Mouse (Mus musculus) neutrophil, adult 83 days (primary cell): Measurements from ENCODE around the gene Mettl2. TPM values are rescaled to one million over a fixed set of nuclear protein-coding genes. Genes with fewer than 3 reads are reported as not detected.

Source experiments
- total RNA-seq, 2 experiments: library from RNA; stranded (reverse); gene quantifications; one replicate each; pipeline ENCODE4 v1.2.4; 2023

The Mettl2 gene
- 1 to 10 TPM; 8.1 to 8.5 TPM for total RNA-seq

DNA sequence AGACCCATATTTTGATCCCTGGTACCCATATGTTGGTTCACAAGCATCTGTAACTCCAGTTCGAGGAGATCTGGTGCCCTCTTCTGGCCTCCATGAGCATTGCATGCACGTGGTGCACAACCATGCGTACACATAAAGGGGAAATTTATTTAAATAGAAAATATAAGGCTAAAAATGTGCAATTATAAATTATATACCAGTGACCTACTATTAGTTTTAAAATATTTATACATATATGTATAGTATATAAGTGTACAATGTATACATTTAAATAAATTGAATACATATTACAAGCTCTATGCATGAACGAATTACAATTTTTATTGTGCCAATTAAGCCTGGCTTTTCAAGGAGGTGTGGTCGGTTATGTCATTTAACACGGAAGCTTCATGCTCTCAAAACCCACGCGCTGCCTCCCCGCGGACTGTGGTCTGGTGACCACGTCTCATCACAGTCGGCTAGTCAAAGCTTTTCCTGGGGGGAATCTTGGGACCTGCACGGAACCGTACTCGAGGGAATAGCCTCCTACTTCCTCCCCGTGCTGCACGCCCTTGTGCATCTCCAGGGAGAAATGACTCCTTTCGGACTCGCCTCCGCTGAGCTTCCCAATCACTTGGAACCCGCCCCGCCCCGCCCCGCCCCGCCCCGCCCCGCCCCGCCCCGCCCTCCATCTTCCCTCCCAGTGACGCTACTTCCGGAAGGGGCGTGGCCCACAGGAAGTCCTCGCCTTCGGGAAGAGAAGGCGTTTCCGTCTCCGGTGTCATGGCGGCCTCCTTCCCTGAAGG, at the start of gene Mettl2:
Mettl2 (plus strand) TSS at position 691 of the 785 bp plus-strand sequence.

DNA sequence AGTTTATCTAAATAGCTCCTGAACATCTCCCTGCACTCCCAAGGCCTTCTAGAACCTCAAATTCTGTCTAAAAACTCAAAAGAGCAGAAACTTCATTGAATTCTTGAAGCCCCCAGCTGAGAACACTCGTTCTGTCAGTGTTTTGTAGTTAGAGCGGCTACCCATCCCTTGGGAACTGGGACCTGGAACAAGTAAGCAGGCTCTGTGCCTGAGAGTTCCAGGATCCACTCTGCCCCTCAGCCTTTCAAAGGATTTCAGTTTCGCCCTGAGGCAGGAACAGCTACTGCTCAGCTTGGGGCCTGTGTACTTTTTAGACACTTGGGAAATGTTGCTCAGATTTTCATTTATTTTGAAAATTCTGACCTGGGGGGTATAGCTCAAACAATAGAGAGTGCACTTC, 20.4 kb downstream of the Mettl2 start, which contains the start of gene Gm10842:
Gm10842 (plus strand) TSS at position 301 of the 400 bp plus-strand sequence.

DNA sequence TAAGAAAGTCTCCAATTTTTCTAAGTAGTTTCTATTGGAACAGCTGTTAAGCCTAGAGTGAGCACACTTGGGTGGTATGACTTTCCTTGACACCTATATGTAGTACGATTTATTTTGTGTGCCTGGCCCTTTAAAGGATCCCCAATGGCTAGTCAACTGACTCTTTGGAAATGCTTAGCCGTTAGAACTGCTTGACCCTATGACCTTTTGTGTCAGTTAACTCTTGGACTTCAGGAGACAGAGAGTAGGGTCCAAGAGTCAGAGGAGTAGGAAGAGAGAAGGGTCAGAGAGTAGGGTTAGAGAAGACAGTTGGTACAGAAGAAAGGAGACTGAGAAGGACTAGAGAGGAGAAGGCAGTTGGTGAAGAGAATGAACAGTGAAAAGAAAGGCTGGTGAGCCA, 52.3 kb downstream of the Mettl2 start, which contains the start of gene Tlk2:
Tlk2 (plus strand) TSS at position 292 of the 400 bp plus-strand sequence.

Other genes with a start within 250 kb of the Mettl2 start
- gene Efcab3, start 62.8 kb upstream of the Mettl2 start, total RNA-seq = not detected
- not detected for gene Gm10842, start 20.5 kb downstream of the Mettl2 start, total RNA-seq
- 10 to 100 TPM; 32.6 to 42.8 TPM for gene Tlk2, start 52.4 kb downstream of the Mettl2 start, total RNA-seq
- under 1 TPM; 0.46 to 0.88 TPM for gene Mrc2, start 166.2 kb downstream of the Mettl2 start, total RNA-seq